Mouse (Mus musculus) CH12.LX (cell line): ENCODE measurements around the gene Gcnt3.

Experiments
- CHD1 ChIP-seq: IDR thresholded peaks from 2 replicates; pipeline ENCODE4 v1.6.1; 2012; ENCODE audit warnings: low read depth, low read length, improper control_type of control experiment, inconsistent platforms
- CTCF ChIP-seq, 2 experiments: IDR thresholded peaks in 1 of 2; conservative IDR thresholded peaks in 1 of 2; 2 replicates each; pipeline ENCODE4 v1.5.1; 2011 to 2012; ENCODE audit warnings: low read depth in 2 of 2, low read length in 2 of 2, improper control_type of control experiment in 1 of 2, inconsistent platforms in 1 of 2, mild to moderate bottlenecking in 1 of 2, moderate library complexity in 1 of 2
- EP300 ChIP-seq: IDR thresholded peaks from 2 replicates; pipeline ENCODE4 v1.6.1; 2011; ENCODE audit warnings: low read length, improper control_type of control experiment
- IRF4 ChIP-seq: IDR thresholded peaks from 2 replicates; pipeline ENCODE4 v1.6.1; 2014; ENCODE audit warnings: low read depth, mild to moderate bottlenecking, inconsistent platforms, low read length, improper control_type of control experiment
- MAFK ChIP-seq: IDR thresholded peaks from 2 replicates; pipeline ENCODE4 v1.6.1; 2011; ENCODE audit warnings: low read length, improper control_type of control experiment; ENCODE audit not compliant: insufficient replicate concordance
- MAX ChIP-seq: IDR thresholded peaks from 2 replicates; pipeline ENCODE4 v1.6.1; 2011; ENCODE audit warnings: low read length, improper control_type of control experiment
- POLR2A ChIP-seq: IDR thresholded peaks from 2 replicates; pipeline ENCODE4 v1.6.1; 2011; ENCODE audit warnings: low read depth, mild to moderate bottlenecking, improper control_type of control experiment, low read length
- POLR2AphosphoS2 ChIP-seq: IDR thresholded peaks from 2 replicates; pipeline ENCODE4 v1.6.1; 2011; ENCODE audit warnings: low read depth, low read length, improper control_type of control experiment
- RAD21 ChIP-seq: IDR thresholded peaks from 2 replicates; pipeline ENCODE4 v1.6.1; 2011; ENCODE audit warnings: low read depth, mild to moderate bottlenecking, low read length, improper control_type of control experiment, moderate library complexity
- UBTF ChIP-seq: IDR thresholded peaks from 2 replicates; pipeline ENCODE4 v1.6.1; 2012; ENCODE audit warnings: low read depth, mild to moderate bottlenecking, inconsistent platforms, low read length, improper control_type of control experiment, moderate library complexity
- USF1 ChIP-seq: IDR thresholded peaks from 2 replicates; pipeline ENCODE4 v1.6.1; 2014; ENCODE audit warnings: low read depth, mild to moderate bottlenecking, inconsistent platforms, low read length, improper control_type of control experiment
- USF2 ChIP-seq: conservative IDR thresholded peaks from 2 replicates; pipeline ENCODE4 v1.6.1; 2011; ENCODE audit warnings: low read depth, low read length, improper control_type of control experiment
- ZKSCAN1 ChIP-seq: IDR thresholded peaks from 2 replicates; pipeline ENCODE4 v1.6.1; 2012; ENCODE audit warnings: low read depth, inconsistent platforms, low read length, improper control_type of control experiment, borderline replicate concordance

- TF ChIP-seq CTCF (conservative IDR thresholded peaks at IDR 0.05 in 1 of 2, IDR thresholded peaks at IDR 0.05 in 1 of 2; ENCODE audit: low read depth in 2 of 2, low read length in 2 of 2): peak in 1 of 2 experiments; percentile 48; a peak in 2 of 4 replicates
- TF ChIP-seq POLR2A: no peak
- TF ChIP-seq EP300: no peak
- no peak; the same call in none of the 2 replicates for TF ChIP-seq RAD21
- no peak for TF ChIP-seq MAFK
- TF ChIP-seq IRF4: no peak
- no peak for TF ChIP-seq UBTF
- no peak for TF ChIP-seq ZKSCAN1
- no peak for TF ChIP-seq POLR2AphosphoS2
- TF ChIP-seq USF2: no peak
- no peak for TF ChIP-seq CHD1
- TF ChIP-seq USF1: no peak
- TF ChIP-seq MAX: no peak
Observed at GRCm38 (mm10) chr9:69999318-69999717, 38.6 kb downstream of the Gcnt3 start.
